Mouse (Mus musculus) kidney, embryonic 16.5 days (tissue): ENCODE data around the gene Ap5s1. TPM values are rescaled to one million over a fixed set of nuclear protein-coding genes. Genes with fewer than 3 reads are reported as not detected.
"Not testable (repeated sequence)": the region's sequence is repeated elsewhere in the genome, so short reads cannot be mapped to it uniquely, and the experiment has no call there.

Experiments used
- ATAC-seq: fragments of 200-750 bp; cut with Nextera tagmentation; 2 replicates; pipeline ENCODE4 v1.8.0; 2017; ENCODE audit warnings: moderate TSS enrichment; ENCODE audit not compliant: low FRiP score, low TSS enrichment
- H3K27ac ChIP-seq: fragments of 300-500 bp; sonication (generic); 2 replicates; pipeline ENCODE4 v1.5.1; 2014; ENCODE audit warnings: low read length
- H3K27me3 ChIP-seq: fragments of 300-500 bp; sonication (generic); 2 replicates; pipeline ENCODE4 v1.6.1; 2014; ENCODE audit warnings: low read length, control low read depth, mixed read lengths; ENCODE audit not compliant: insufficient read depth
- H3K36me3 ChIP-seq: fragments of 300-500 bp; sonication (generic); 2 replicates; pipeline ENCODE4 v1.6.1; 2014; ENCODE audit warnings: low read length, control low read depth, mixed read lengths; ENCODE audit not compliant: insufficient read depth
- H3K4me1 ChIP-seq: fragments of 300-500 bp; sonication (generic); 2 replicates; pipeline ENCODE4 v1.6.1; 2014; ENCODE audit warnings: low read length, control low read depth, mixed read lengths; ENCODE audit not compliant: insufficient read depth
- H3K4me2 ChIP-seq: fragments of 300-500 bp; sonication (generic); replicated peaks from 2 replicates; pipeline ENCODE4 v1.6.1; 2014; ENCODE audit warnings: low read depth, low read length
- H3K4me3 ChIP-seq: fragments of 300-500 bp; sonication (generic); 2 replicates; pipeline ENCODE4 v1.5.1; 2014; ENCODE audit warnings: mild to moderate bottlenecking, low read length
- H3K9ac ChIP-seq: fragments of 300-500 bp; sonication (generic); replicated peaks from 2 replicates; pipeline ENCODE4 v1.6.1; 2014; ENCODE audit warnings: low read length
- H3K9me3 ChIP-seq: fragments of 300-500 bp; sonication (generic); 2 replicates; pipeline ENCODE4 v1.6.1; 2016; ENCODE audit warnings: low read length, control low read depth
- WGBS: fragments of 180-500 bp; shearing (Covaris S2); extraction: QIAGEN DNeasy Blood & Tissue Kit; methylation state at CpG from one replicate; pipeline ENCODE4 v1.1.7; 2014; 5-methylcytosine and 5-hydroxymethylcytosine counted together
- polyA plus RNA-seq: library from polyadenylated mRNA; unstranded; fragments of >200 nt; fragmentation: Nextera tagmentation; extraction: Ambion mirVana; gene quantifications from 2 replicates; pipeline ENCODE4 v1.2.1, GENCODE M21; 2015

The Ap5s1 gene
- polyA plus RNA-seq, 1 experiment from 2014 or later = 30.2 TPM

- peaks cover 13% of the 10 kb centered on the region for H3K4me1 ChIP-seq
- peak overlapping the region; percentile 86 for H3K9ac ChIP-seq
- H3K27ac ChIP-seq = peak overlapping the region; percentile 96; the same call in 1 of the 2 replicates
- H3K4me2 ChIP-seq = peak overlapping the region; percentile 75
- WGBS = 58% methylated on average over 9 of the region's 9 CpGs
- peaks cover 9% of the 10 kb centered on the region; the same call in 1 of the 2 replicates for H3K36me3 ChIP-seq
- peak overlapping the region; percentile 80 for H3K4me3 ChIP-seq
- no peaks in the 10 kb centered on the region for H3K9me3 ChIP-seq
- no peak for ATAC-seq
- no peaks in the 10 kb centered on the region for H3K27me3 ChIP-seq
Observed at GRCm38 (mm10) chr2:131211026-131211615, 4.2 kb downstream of the Ap5s1 start.

- Histone ChIP-seq H3K36me3 (peaks cover 9% of the 10 kb centered on the region; the same call in 1 of the 2 replicates), H3K27ac (no peak overlapping the region), H3K27me3 (no peaks in the 10 kb centered on the region), H3K9ac (no peak overlapping the region), H3K4me2 (no peak overlapping the region), H3K4me1 (peaks cover 13% of the 10 kb centered on the region), H3K4me3 (no peak overlapping the region), H3K9me3 (no peaks in the 10 kb centered on the region)
- ATAC-seq = no peak
- whole genome bisulfite sequencing = 87% methylated on average over 7 of the region's 7 CpGs
Observed at GRCm38 (mm10) chr2:131213773-131214172, 6.9 kb downstream of the Ap5s1 start.

- Histone ChIP-seq H3K36me3 (peaks cover 9% of the 10 kb centered on the region; the same call in 1 of the 2 replicates), H3K9me3 (no peaks in the 10 kb centered on the region), H3K9ac (no peak overlapping the region), H3K4me1 (peaks cover 2% of the 10 kb centered on the region), H3K27ac (no peak overlapping the region), H3K4me2 (no peak overlapping the region), H3K27me3 (no peaks in the 10 kb centered on the region), H3K4me3 (no peak overlapping the region)
- WGBS = 77% methylated on average over 7 of the region's 7 CpGs
- ATAC-seq = no peak
Observed at GRCm38 (mm10) chr2:131215941-131216858, 9.3 kb downstream of the Ap5s1 start.

GRCm38 (mm10) chr2:131220030-131220429, 13.2 kb downstream of the Ap5s1 start:
- no peak overlapping the region for H3K9ac ChIP-seq
- no peaks in the 10 kb centered on the region for H3K36me3 ChIP-seq
- 53% methylated on average over 4 of the region's 4 CpGs for WGBS
- no peaks in the 10 kb centered on the region for H3K27me3 ChIP-seq
- H3K4me2 ChIP-seq = no peak overlapping the region
- no peak overlapping the region for H3K4me3 ChIP-seq
- no peaks in the 10 kb centered on the region for H3K9me3 ChIP-seq
- H3K27ac ChIP-seq = no peak overlapping the region
- ATAC-seq = no peak
- no peaks in the 10 kb centered on the region for H3K4me1 ChIP-seq

GRCm38 (mm10) chr2:131221853-131222515, 15.1 kb downstream of the Ap5s1 start:
- Histone ChIP-seq H3K27me3 (no peaks in the 10 kb centered on the region), H3K4me3 (no peak overlapping the region), H3K4me1 (no peaks in the 10 kb centered on the region), H3K9ac (no peak overlapping the region), H3K4me2 (no peak overlapping the region), H3K27ac (no peak overlapping the region), H3K36me3 (no peaks in the 10 kb centered on the region), H3K9me3 (no peaks in the 10 kb centered on the region)
- 62% methylated on average over 3 of the region's 3 CpGs for WGBS
- ATAC-seq = no peak

- no peak overlapping the region for H3K4me3 ChIP-seq
- H3K27me3 ChIP-seq = no peaks in the 10 kb centered on the region
- H3K4me1 ChIP-seq = no peaks in the 10 kb centered on the region
- no peaks in the 10 kb centered on the region for H3K36me3 ChIP-seq
- 53% methylated on average over 5 of the region's 5 CpGs for WGBS
- H3K9ac ChIP-seq = no peak overlapping the region
- no peak for ATAC-seq
- H3K4me2 ChIP-seq = no peak overlapping the region
- no peak overlapping the region for H3K27ac ChIP-seq
- H3K9me3 ChIP-seq = no peaks in the 10 kb centered on the region
Observed at GRCm38 (mm10) chr2:131222562-131222961, 15.7 kb downstream of the Ap5s1 start.

GRCm38 (mm10) chr2:131223569-131223968, 16.7 kb downstream of the Ap5s1 start:
- ATAC-seq = no peak
- no peak overlapping the region for H3K4me3 ChIP-seq
- 68% methylated on average over 1 of the region's 1 CpGs for WGBS
- H3K9ac ChIP-seq = no peak overlapping the region
- H3K27me3 ChIP-seq = no peaks in the 10 kb centered on the region
- no peak overlapping the region for H3K4me2 ChIP-seq
- H3K9me3 ChIP-seq = no peaks in the 10 kb centered on the region
- H3K36me3 ChIP-seq = no peaks in the 10 kb centered on the region
- no peaks in the 10 kb centered on the region for H3K4me1 ChIP-seq
- H3K27ac ChIP-seq = no peak overlapping the region

- H3K4me2 ChIP-seq = no peak overlapping the region
- 53% methylated on average over 6 of the region's 6 CpGs for WGBS
- H3K4me3 ChIP-seq = no peak overlapping the region
- peak overlapping the region; percentile 68 for H3K27ac ChIP-seq
- no peaks in the 10 kb centered on the region for H3K27me3 ChIP-seq
- ATAC-seq = peak; percentile 94
- H3K9me3 ChIP-seq = no peaks in the 10 kb centered on the region
- H3K36me3 ChIP-seq = no peaks in the 10 kb centered on the region
- no peaks in the 10 kb centered on the region for H3K4me1 ChIP-seq
- no peak overlapping the region for H3K9ac ChIP-seq
Observed at GRCm38 (mm10) chr2:131225178-131225577, 18.3 kb downstream of the Ap5s1 start.

GRCm38 (mm10) chr2:131226669-131227068, 19.8 kb downstream of the Ap5s1 start:
- H3K9me3 ChIP-seq, H3K9ac ChIP-seq, H3K4me2 ChIP-seq, H3K4me1 ChIP-seq, H3K4me3 ChIP-seq, H3K27ac ChIP-seq, H3K27me3 ChIP-seq, ATAC-seq, H3K36me3 ChIP-seq: not testable (repeated sequence)
- WGBS = 60% methylated on average over 2 of the region's 2 CpGs
